Mouse (Mus musculus) brain, embryonic 14.5 days (tissue): ENCODE data around the gene Ppip5k1.

Source experiments
- CTCF ChIP-seq: fragments of 200-500 bp; IDR thresholded peaks from 2 replicates; pipeline ENCODE4 v1.5.1; 2012; ENCODE audit warnings: inconsistent platforms, mild to moderate bottlenecking, moderate library complexity, borderline replicate concordance; ENCODE audit not compliant: insufficient read depth, insufficient read length; ENCODE audit errors: extremely low read depth
- POLR2A ChIP-seq: fragments of 200-500 bp; IDR thresholded peaks from 2 replicates; pipeline ENCODE4 v1.6.1; 2012; ENCODE audit warnings: mild to moderate bottlenecking, inconsistent platforms, borderline replicate concordance; ENCODE audit not compliant: poor library complexity, insufficient read depth, insufficient read length, severe bottlenecking; ENCODE audit errors: extremely low read depth

DNA sequence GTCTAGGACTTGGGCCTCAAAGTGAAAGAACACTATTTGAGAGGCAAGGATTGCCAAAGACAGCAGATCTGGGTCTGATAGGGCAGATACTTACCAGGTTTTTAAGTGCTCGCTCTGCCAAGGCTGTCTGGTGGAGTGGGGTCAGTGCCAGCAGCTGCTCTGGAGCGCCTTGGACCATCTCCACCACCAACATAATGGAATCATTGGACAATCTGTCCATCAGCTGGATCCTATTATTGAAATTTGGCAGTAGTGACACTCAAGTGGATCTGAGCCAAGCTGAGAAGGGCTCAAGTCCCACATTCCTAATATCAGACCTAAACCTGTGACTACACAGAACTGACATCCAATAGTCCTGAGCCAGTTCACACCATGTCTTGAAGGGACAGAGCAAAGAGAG, 13.6 kb upstream of the Ppip5k1 start:
- TF ChIP-seq CTCF (no peak), POLR2A (no peak)
